17 mouse cellular contexts compared by ENCODE assay signal in genomic region chr5:127678501-127678900, GRCm38 (mm10). TPM values are rescaled to one million over a fixed set of nuclear protein-coding genes. Genes with fewer than 3 reads are reported as not detected.
DNase-seq lines count a peak whose midpoint lies in the region; ATAC-seq and TF ChIP-seq lines count a peak whose summit lies in the region.
"Had no signal": no experiment of that assay in that cellular context is flagged by ENCODE, and none has a peak within 500 bp of the region (broad histone marks: within the 10 kb centered on the region; RNA-seq: fewer than 3 reads in every experiment).

No protein-coding gene starts in this region.

- TF ChIP-seq POLR2A in heart, adult 2 months (IDR thresholded peaks at IDR 0.05; ENCODE audit: insufficient read depth, low read depth, low read length): no peak

- H3K9me3 ChIP-seq in liver, postnatal 0 days (ENCODE audit: low read length): peaks cover 11% of the 10 kb centered on the region; the same call in 1 of the 2 replicates
- peaks cover 10% of the 10 kb centered on the region; the same call in 1 of the 2 replicates for H3K9me3 ChIP-seq in embryonic facial prominence, embryonic 10.5 days

- 0 out of 2 replicates have a peak, but pooled peaks have one; percentile 8 for TF ChIP-seq CTCF in heart, adult 2 months (IDR thresholded peaks at IDR 0.05)
- peak; percentile 43 for TF ChIP-seq CTCF in liver, postnatal 0 days (IDR thresholded peaks at IDR 0.05; ENCODE audit: low read depth)

- no peaks in the 10 kb centered on the region for H3K27me3 ChIP-seq in heart, adult 2 months (ENCODE audit: control insufficient read depth, insufficient read depth, low read length)
- H3K27me3 ChIP-seq in liver, postnatal 0 days (ENCODE audit: insufficient read depth, low read length): no peaks in the 10 kb centered on the region
- H3K27me3 ChIP-seq in embryonic facial prominence, embryonic 10.5 days (replicated peaks; ENCODE audit: low read depth, poor library complexity, severe bottlenecking): no peaks in the 10 kb centered on the region
- H3K27me3 ChIP-seq: heart, embryonic 13.5 days; liver, embryonic 13.5 days had no signal

- no peaks in the 10 kb centered on the region for H3K4me1 ChIP-seq in heart, adult 2 months (ENCODE audit: control insufficient read depth, insufficient read depth, low read length)
- H3K4me1 ChIP-seq in liver, postnatal 0 days (ENCODE audit: insufficient read depth): no peaks in the 10 kb centered on the region
- H3K4me1 ChIP-seq in embryonic facial prominence, embryonic 10.5 days: no peaks in the 10 kb centered on the region
- H3K4me1 ChIP-seq: heart, embryonic 13.5 days; liver, embryonic 13.5 days had no signal

- TF ChIP-seq EP300 in heart, adult 2 months (IDR thresholded peaks at IDR 0.05; ENCODE audit: insufficient read depth, low read depth, low read length): no peak
- TF ChIP-seq EP300 in liver, postnatal 0 days (IDR thresholded peaks at IDR 0.05; ENCODE audit: low read depth): no peak

- H3K4me3 ChIP-seq in heart, adult 2 months: no peak overlapping the region
- H3K4me3 ChIP-seq in liver, postnatal 0 days (ENCODE audit: low read depth, low read length): no peak overlapping the region
- no peak overlapping the region for H3K4me3 ChIP-seq in embryonic facial prominence, embryonic 10.5 days
- H3K4me3 ChIP-seq: heart, embryonic 13.5 days; liver, embryonic 13.5 days had no signal

- H3K36me3 ChIP-seq in heart, adult 2 months (ENCODE audit: control insufficient read depth, insufficient read depth, low read length): no peaks in the 10 kb centered on the region
- H3K36me3 ChIP-seq in liver, postnatal 0 days (replicated peaks; ENCODE audit: insufficient read depth, low read length): no peaks in the 10 kb centered on the region
- H3K36me3 ChIP-seq in embryonic facial prominence, embryonic 10.5 days (replicated peaks): peaks cover 11% of the 10 kb centered on the region
- H3K36me3 ChIP-seq: heart, embryonic 13.5 days; liver, embryonic 13.5 days had no signal

- intact Hi-C loops in heart, adult 2 months (cut with DNase I): no loop called here
- intact Hi-C loops in heart, postnatal 36 days (cut with DNase I): no loop called here

- no peak overlapping the region for H3K27ac ChIP-seq in heart, adult 2 months
- H3K27ac ChIP-seq in liver, postnatal 0 days (ENCODE audit: low read depth): no peak overlapping the region
- H3K27ac ChIP-seq in embryonic facial prominence, embryonic 10.5 days (replicated peaks): no peak overlapping the region
- H3K27ac ChIP-seq: heart, embryonic 13.5 days; liver, embryonic 13.5 days; macrophage had no signal

- H3K9ac ChIP-seq in heart, adult 2 months (ENCODE audit: low read depth, low read length): no peak overlapping the region
- H3K9ac ChIP-seq in liver, postnatal 0 days (replicated peaks): no peak overlapping the region
- H3K9ac ChIP-seq: heart, embryonic 13.5 days; liver, embryonic 13.5 days had no signal

- 96% methylated on average over 5 of the region's 5 CpGs for WGBS in heart, adult 2 months
- 94% methylated on average over 5 of the region's 5 CpGs for WGBS in liver, postnatal 0 days (ENCODE audit: insufficient replicate concordance)
- WGBS in embryonic facial prominence, embryonic 10.5 days: 92% methylated on average over 5 of the region's 5 CpGs

- H3K79me2 ChIP-seq in heart, adult 2 months (replicated peaks; ENCODE audit: control insufficient read depth, insufficient read depth, low read length): no peaks in the 10 kb centered on the region

- no peak overlapping the region for H3K4me2 ChIP-seq in liver, postnatal 0 days (ENCODE audit: low read depth, low read length)
- H3K4me2 ChIP-seq: heart, embryonic 13.5 days; liver, embryonic 13.5 days; midbrain, embryonic 11.5 days had no signal

- no peak for DNase-seq in heart, adult 2 months
- no peak for DNase-seq in heart, postnatal 36 days
- no peak for DNase-seq in liver, postnatal 0 days
- DNase-seq in liver: no peak
- DNase-seq in B cell, adult 2 months: peak; percentile 3 to 8
- DNase-seq in R1 (ENCODE audit: low read depth, low spot score): peak; percentile 79
- DNase-seq in embryonic facial prominence, embryonic 10.5 days (ENCODE audit: low spot score): no peak
- no peak for DNase-seq in urinary bladder, postnatal 4 days (ENCODE audit: low spot score in 2 of 2)
- DNase-seq: cerebellum, postnatal 25 days; heart, postnatal 4 days; kidney, adult 9 months; liver, embryonic 13.5 days; thymus, postnatal 14 days had no signal

- ATAC-seq in liver, postnatal 0 days: no peak
- ATAC-seq: forebrain, embryonic 14.5 days had no signal

RNA-seq across cellular contexts. Expression of gene Slc15a4, which starts 45.8 kb away (rescaled TPM):
- total RNA-seq in heart, adult 2 months (2021): 10 to 100 TPM; 13.1 to 13.6 TPM
- polyA plus RNA-seq in heart, adult 2 months (2012; rRNA removed): 10.6 and 15.0 TPM in 2 replicates
- total RNA-seq in heart, postnatal 36 days (2021): 10 to 100 TPM; 11.9 to 17.2 TPM
- 10.4 and 11.3 TPM in 2 replicates for polyA plus RNA-seq in liver, postnatal 0 days (2015; fragmentation: Nextera tagmentation; extraction: Ambion mirVana)
- polyA plus RNA-seq in embryonic facial prominence, embryonic 10.5 days (2016; fragmentation: Nextera tagmentation; extraction: Ambion mirVana): 25.1 and 27.5 TPM in 2 replicates

RNA-seq across cellular contexts. Expression of gene Glt1d1, which starts 46.4 kb away (rescaled TPM):
- total RNA-seq in heart, adult 2 months (2021): not detected
- not detected in 2 replicates for polyA plus RNA-seq in heart, adult 2 months (2012; rRNA removed)
- total RNA-seq in heart, postnatal 36 days (2021): not detected
- 2.6 and 2.9 TPM in 2 replicates for polyA plus RNA-seq in liver, postnatal 0 days (2015; fragmentation: Nextera tagmentation; extraction: Ambion mirVana)
- polyA plus RNA-seq in embryonic facial prominence, embryonic 10.5 days (2016; fragmentation: Nextera tagmentation; extraction: Ambion mirVana): 1.3 and 1.8 TPM in 2 replicates
- total RNA-seq: heart, postnatal 4 days had no signal
- polyA plus RNA-seq: heart, embryonic 13.5 days had no signal

Comparison
In these comparisons a context has a peak if more than half of its experiments do, and no peak if none do; other contexts are left out.
1. DNase-seq: peak in B cell, adult 2 months (2 of 2) and R1 (single experiment); none in heart, adult 2 months (0 of 2), heart, postnatal 36 days (0 of 2), liver, postnatal 0 days (single experiment), liver (single experiment), embryonic facial prominence, embryonic 10.5 days (single experiment) and urinary bladder, postnatal 4 days (0 of 2).